Mouse (Mus musculus): ENCODE results near the gene Arhgap20.

GRCm38 (mm10) chr9:51874348-51874747 lies 109.2 kb downstream of the Arhgap20 start:
- TF ChIP-seq CTCF (IDR thresholded peaks at IDR 0.05; ENCODE audit: borderline replicate concordance, insufficient read depth, low read depth, low read length) = no peak
- no peak for TF ChIP-seq POLR2A (IDR thresholded peaks at IDR 0.05; ENCODE audit: borderline replicate concordance, insufficient read depth, low read length)

Data from cerebellum, adult 2 months (tissue).